Mouse (Mus musculus): ENCODE data around the gene Defb19.

DNA sequence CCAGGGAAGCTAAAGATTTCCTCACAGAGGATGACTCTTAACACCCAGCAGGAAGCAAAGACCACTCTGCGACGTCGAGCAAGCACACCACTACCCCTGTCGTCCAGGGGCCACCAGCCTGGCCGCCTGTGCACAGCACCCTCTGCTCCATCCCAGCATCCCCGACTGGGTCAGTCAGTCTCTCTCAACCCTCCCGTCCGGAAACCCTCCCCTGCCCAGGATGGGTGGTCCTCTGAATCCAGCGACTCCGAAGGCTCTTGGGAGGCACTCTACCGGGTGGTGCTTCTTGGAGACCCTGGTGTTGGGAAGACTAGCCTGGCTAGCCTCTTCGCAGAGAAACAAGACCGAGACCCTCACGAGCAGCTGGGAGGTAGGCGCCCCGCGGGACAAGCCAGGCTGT, 48.0 kb upstream of the Defb19 start:
- TF ChIP-seq GATA1 (IDR thresholded peaks at IDR 0.05; ENCODE audit: low read length) (no peak), TAL1 (IDR thresholded peaks at IDR 0.05; ENCODE audit: low read length) (no peak)
